Mouse (Mus musculus) layer of hippocampus, adult 18-20 months (tissue): ENCODE measurements around the gene Hmgn1. TPM values are rescaled to one million over a fixed set of nuclear protein-coding genes. Genes with fewer than 3 reads are reported as not detected.
"Not testable (repeated sequence)": the region's sequence is repeated elsewhere in the genome, so short reads cannot be mapped to it uniquely, and the experiment has no call there.

Experiments used
- DNase-seq, 2 experiments: peaks; one replicate each; pipeline ENCODE4 v3.0.0; 2022; ENCODE audit warnings: low spot score in 2 of 2
- long read RNA-seq: library from polyadenylated mRNA; stranded (forward); transcript quantifications from one replicate; pipeline ENCODE4 v2.0.0, GENCODE M21; 2021
- total RNA-seq, 2 experiments: library from RNA; stranded (reverse); gene quantifications; 2 replicates each; pipeline ENCODE4 v1.2.3; 2021

Gene Hmgn1
- total RNA-seq, result 10 to 100 TPM; 82.6 to 83.8 TPM
- long read RNA-seq, transcript Hmgn1-201 (6 exons, 2,174 nt), result major isoform, 26 of 34 reads
- long read RNA-seq, partial matches to known transcripts, result 1 of 34 reads
- long read RNA-seq, other reads (novel, unspliced or antisense), result 5 of 34 reads

DNA sequence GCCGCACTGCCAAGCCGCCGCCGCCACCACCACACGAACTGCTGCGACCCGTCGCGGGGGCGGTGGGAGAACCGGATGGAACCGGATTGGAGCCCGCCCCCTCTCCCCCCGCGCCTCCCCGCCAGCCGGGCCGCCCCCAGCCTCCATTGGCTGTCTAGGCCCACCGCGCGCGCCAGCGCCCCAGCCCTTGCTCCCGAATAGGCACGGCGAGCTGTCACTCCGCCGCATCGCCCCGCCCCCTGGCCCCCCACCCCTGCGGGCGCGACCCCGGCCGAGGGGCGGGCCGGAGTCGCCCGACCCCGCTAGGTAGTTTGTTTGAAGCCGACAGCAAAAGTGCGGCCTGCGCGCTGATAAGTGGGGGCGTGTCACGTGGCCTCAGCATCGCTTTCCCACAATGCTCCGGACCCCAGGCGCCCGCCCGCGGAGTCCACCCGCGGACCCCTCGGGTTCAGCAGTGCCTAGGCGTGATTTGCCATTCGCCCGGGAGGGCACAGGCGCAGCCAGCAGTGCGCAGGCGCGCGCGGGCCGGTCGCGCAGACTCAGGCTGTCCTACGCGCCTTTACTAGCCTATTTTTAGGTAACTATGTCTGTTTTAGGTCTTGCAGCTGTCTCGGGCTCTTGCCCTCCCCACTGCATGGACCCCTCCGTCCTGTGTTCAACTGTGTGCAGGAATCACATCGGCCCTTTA, at the start of gene Hmgn1:
TSS of gene Hmgn1 (minus strand) at position 73 of the 688 bp plus-strand sequence.
- DNase-seq, result peak; percentile 96 to 98

DNA sequence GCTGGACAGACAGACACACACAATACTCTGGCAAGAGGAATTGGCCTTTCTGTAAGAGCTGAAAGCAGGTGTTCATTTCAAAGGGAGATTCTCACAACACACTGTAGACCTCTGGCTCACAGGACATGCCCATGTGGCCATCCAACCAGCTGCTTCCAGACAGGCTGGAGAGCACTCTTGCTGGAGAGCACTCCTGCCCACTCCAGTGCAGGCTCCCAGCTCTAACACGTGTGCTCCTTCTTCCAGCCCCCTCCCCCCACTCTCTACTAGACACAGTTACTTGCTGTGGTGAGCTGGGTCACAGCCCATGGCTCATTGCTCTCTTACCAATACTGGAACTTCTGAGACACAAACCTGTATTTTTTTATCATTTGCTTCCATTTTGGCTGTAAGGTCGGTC, 47.9 kb upstream of the Hmgn1 start:
- DNase-seq, result no peak

DNA sequence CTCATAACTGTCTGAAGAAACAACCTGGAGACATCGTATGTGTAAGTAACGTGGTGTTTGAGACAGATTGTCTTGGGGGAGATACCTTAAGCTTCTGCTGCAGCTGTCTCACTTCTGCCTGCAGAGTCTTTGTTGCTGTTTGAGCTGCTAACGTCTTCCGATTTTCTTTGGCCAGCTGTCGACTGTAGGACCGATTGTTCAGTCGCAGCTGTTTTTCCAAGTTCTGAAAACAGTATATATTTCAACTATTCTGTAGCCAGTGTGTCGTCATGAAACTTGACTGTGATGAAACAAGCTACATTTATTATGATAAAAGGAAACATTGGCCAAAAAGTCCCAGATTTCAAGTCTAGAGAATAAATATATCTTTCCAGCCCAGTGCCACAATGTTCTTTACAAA, 46.1 kb upstream of the Hmgn1 start:
- DNase-seq, result no peak

DNA sequence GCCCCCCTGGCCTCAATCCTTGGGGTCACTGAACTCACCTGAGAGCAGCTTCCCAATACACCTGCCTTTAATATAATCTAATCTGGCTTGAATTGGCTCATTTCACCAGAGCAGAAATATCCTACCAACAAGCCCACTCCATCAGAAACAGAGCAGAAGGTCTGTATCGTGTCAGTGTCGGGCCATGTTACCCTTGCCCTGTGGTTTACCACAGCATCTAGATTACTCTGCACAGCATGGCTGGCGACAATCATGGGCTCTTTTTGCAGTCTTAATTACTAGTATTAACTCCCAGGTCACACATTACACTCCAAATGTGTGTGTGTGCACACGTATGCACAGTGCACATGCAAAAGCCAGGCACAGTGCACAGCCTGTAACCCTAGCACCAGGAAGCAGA, 41.3 kb upstream of the Hmgn1 start:
- no peak for DNase-seq

DNA sequence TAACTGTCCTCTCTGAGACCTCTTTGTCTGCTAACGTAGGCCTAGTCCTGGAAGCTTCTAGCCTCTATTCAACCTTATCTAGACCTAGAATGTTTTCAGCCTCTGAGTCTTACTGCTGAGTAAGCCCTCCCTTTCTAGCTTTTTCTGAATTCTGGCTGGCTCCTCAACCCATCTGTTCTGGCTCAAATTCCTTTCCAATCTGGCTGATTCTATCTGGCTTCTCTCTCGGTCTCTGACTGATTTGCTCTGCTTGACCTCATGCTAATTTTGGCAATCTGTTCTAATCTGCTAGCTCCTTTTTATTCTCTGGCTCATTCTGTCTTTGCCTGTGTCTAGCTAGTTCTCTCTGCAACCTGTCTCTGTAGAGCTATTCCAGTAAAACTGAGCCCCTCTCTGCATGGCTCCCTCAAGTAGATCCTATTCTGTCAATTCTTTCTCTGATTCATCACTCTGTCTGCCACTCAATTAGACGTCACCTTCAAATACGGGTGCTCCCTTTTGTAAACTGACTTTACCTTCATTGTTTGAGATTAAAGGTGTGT, 38.3 kb upstream of the Hmgn1 start:
- DNase-seq, result peak in 1 of 2 experiments; percentile 23

DNA sequence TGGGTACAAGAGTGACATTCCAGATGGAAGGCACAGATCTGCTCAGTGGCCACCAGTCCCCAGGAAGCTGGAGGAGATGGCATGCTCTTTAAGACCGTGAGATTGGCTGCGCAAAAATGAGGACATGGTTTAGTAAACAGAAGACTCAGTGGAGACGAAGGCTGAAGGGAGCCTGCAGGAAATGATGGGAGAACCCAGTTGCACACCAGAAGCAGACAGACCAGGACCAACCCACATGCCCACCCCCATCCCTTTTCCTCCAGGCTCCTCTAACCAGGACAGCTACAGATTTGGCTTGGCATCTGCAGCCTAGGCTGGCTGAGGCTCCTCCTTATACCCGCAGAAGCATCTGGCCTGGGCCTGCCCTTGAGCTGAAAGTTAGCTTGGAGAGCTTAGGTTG, 33.8 kb upstream of the Hmgn1 start:
- DNase-seq, result no peak

DNA sequence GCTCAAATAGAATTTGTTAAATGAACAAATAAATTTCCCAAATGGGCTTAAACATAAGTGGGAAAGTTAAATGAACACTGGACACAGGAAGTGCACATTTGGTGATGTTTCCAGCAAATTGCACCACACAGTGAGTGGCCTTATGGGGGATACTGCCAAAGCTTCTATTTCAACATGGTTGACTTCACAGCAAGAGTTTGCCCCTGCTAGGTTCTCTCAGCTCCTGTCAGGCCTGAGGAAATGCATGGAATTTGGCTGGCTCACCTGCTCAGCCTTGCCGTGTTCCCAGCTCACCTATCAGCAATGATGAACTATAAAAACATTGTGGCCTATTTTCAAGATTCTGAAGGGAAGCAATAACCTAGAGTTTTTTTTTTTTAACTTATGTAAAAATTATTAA, 33.4 kb upstream of the Hmgn1 start:
- DNase-seq, result no peak

DNA sequence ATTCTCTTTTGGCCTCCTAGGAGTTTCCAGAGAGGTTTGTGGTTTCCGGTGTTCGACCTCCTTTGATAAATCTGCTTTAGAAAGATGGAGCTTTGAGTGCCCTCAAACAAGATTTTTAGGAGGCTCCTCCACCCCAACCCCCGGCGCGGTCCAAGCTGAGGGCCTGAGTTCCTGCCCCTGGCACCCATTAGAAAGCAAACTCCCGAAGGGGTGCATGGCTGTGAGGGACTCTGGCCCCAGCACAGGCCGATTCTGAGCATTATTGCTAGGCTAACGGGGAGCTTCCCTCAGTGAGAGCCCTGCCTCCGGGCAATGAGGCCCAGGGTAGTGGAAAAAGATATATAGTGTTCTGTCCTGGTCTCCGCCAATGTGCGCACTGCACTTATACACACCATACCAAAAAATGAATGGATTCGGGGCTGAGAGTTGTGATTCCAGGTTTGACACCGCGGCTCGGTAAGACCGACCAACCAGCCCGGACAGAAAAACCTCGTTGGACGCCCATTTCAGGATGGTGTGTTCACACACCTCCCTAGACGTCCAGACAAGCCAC, 32.3 kb upstream of the Hmgn1 start:
- DNase-seq, result no peak

DNA sequence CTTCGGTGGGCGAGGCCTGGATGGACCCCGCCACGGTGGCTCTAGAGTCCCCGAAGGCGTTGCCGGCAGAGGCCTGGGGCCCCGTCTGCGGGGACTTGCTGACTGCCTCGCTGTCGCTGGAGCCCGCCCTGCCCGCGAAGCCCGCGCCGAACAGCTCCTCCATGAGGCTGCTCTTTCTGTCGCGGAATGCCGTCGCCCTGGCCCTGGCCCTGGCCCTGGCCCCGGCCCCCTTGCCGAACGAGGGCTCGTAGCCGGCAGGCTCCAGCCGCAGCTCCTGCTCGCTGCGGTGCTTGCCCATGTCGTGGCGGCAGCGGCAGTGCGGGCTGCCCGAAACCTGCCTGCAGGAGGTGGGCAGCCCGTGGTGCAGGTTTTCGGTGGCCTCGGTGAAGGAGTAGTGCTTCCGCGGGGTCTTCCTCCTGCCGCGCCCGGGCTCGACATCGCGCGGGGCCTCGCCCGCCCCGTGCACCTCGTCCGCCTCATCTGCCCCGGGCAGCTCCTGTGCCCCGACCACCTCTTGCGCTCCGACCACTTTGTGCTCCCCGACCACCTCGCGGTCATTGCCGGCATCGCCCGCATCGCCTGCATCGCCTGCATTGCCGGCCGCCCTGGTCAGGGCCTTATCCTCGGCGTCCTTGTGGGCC, 31.7 kb upstream of the Hmgn1 start:
- no peak for DNase-seq

DNA sequence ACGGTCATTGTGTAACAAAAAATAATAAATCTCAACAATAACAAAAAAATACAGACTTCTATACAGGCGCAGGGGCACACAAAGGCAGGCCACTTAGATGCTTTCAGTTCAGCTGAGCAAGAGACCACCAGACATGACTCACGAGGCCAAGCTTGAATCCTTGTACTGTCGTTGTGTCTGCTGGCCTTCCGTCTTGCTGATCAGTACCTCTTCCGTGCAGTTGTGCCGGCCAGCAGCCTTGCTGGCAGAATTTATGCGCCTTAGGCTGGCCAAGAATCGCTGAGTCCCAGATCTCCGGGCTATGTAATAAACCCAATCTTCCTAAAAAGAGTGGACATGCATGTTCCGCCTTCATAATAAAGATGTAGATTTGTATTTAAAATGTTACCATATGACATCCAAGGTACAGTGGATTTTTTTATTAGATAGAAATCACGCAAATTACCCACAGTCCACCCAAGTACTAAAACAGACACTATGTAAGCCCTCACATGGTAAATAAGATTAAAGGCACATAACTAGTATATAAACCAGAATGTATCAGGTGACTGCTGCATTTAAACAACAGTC, 31.1 kb upstream of the Hmgn1 start:
- DNase-seq, result no peak

DNA sequence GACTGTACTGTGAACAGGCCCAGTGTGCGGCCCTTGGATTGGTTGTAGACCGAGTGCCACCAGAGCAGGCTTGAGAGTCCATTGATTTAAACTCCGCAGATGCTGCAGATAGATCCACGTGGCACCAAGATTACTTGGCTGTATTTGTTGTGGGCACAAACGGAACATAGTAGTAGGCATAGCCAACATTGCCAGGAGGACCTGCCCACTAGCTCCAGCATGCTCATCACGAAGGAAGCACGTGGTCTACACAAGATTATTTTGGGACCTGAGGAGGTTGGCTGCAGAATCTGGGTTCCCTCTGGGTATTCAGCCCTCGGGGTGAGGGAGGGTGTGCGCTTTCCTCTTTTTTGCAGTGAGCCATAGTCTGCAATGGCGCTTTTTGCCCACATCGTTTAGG, 29.6 kb upstream of the Hmgn1 start:
- DNase-seq, result peak; percentile 57 to 78

DNA sequence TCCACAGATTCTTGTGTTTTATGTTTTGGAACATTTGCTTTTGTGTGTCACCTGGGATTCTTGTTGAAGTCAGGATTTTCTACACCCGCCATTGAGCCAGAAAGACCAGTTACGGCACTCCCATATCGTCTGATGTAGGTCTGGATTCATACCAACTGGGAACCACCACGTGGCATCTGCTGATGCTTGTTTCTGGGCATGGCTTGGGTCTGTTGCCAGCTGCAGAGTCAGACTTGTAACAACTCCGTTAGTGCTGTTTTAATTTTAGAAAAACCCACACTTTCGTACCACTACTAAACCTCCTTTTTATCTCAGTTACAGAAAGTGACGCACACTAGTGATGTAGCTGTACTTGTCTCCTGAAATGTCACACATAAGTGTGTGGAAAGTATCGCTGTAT, 28.5 kb upstream of the Hmgn1 start:
- DNase-seq, result peak; percentile 67 to 87

DNA sequence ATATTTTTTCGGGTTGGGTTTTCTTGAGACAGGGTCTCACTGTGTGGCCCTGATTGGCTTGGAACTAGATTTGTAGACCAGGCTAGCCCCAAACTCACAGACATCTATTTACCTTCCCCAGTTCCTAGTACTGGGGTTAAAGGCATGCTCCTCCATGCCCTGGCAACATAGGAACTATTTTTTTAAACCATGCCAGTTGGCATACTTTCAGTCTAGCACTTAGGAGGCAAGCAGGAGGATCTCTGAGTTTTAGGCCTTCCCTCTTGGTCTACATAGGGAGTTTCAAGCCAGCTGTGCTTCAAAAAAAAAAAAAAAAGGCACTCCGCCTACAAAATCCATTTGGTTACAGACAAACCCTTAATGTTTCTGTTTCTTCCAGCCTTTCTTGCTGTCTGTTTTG, 26.9 kb upstream of the Hmgn1 start:
- DNase-seq, result no peak

DNA sequence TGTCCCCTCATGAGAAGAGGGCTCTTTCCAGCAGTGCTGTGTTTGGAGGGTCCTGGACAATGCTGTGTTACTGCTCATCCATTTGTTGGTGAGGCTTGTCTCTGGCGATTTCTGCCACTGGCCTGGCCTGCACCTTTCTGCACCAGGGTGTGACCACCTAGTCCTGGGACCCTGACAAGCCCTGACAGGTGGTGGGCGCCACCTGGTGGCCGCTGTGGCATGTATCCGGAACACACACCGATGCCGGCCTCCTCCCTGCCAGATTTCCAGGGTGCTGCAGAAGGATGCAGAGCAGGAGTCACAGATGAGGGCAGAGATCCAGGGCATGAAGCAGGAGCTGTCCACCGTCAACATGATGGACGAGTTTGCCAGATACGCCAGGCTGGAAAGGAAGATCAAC, 24.0 kb upstream of the Hmgn1 start:
- peak in 1 of 2 experiments; percentile 64 for DNase-seq

DNA sequence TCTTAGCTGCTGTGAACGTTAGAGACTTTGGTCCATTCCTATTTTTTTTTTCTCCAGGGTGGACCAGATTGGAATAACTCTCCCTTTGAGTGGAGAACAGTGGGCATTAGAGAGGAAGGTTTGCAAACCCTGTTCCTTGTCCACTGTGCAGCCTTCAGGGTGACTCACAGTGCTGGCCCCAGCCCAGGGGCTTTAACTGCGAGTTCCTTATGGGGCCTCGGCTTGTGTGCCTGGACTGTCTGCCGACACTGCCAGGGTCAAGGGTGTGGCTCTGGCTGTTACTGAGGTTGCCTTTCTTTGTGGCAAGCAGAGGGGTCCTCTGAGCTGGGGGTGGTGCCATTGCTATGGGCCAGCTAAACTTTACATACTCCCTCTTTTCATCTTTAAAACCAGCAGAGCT, 23.5 kb upstream of the Hmgn1 start:
- DNase-seq, result no peak

DNA sequence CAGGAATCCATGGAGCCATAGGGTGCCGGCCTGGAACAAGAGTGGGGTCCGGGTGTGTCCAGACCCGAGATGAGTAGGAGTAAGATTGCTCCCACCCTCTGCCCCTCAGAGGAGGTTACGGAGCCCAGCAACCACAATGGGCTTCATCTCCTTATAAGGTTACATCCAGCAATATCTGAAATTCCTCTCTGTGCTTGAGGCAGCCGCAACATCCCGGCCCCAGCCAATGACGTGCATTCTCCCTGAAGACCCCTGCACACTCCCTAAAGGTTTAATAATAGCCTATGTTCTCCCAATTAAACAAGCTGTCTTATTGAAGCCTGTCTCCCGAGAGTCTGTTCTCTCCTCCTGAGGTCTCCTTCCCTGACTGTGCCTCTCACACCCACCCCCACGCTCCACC, 21.8 kb upstream of the Hmgn1 start:
- DNase-seq, result no peak

DNA sequence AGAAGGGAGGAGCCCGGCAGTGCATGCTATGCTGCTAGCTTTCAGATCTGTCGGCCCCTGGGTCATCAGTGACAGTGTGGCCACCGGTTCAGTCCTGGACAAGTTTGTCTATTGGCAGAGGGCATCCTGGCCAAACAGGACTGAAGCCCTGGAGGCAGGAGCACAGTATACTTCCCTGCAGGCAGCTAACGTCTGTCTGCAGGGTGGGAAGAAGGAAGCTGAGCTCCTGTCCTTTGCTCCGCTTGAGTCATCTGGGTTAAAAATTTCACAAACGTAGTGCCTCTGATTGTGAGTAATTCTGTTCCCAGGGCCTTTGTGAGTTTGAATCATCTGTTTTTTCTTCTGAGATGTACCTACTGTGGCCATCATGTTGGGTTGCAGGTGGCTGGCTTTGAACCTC, 21.3 kb upstream of the Hmgn1 start:
- no peak for DNase-seq

DNA sequence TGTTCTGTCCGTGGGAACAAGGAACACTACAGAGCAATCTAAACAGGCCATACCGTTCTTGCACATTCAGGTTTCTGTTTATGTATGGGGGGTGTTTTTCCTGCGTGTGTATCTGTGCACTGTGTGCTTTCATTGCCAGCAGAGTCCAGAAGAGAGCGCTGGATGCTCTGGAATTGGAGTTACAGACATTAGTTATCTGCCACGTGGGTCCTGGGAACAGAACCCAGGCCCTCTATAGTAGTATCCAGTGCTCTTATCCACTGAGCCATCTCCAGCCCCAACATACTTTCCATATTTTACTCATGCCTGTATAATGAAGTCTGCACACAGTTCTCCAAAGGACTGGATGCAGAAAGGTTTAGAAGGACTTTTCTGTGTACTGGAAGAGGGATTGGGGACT, 18.3 kb upstream of the Hmgn1 start:
- no peak for DNase-seq

DNA sequence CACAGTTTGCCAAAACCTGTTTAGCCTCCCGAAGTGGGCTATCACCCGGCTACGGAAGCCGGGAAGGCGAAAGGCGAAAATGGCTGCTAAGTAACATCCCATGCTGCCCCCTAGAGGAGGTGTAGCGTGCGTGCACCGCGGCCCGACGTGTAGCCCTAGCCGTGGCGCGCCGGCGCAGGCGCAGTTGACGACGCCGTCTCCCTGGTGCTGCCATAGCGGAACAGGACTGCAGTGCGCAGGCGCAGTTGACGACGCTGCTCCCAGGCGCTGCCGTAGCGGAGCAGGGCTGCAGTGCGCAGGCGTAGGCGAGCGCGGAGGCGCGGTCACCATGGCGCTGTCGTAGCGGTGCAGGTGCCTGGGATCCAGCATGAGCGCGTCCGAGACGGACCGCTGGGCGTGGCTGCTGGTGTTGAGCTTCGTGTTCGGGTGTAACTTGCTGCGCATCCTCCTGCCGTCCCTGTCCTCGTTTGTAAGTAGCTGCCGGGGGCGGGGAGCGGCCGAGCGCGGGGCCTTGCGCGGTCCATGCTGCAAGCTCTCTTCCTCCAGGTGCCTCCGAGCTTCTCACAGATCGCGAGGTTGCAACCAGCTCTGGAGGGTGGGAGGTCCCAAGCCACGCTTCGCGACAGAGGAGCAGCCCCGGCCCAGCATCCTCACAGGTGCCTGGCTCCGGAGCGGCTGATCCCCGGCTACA, 17.7 kb upstream of the Hmgn1 start, which contains the start of gene Wrb:
TSS of gene Wrb (plus strand) at position 298 of the 691 bp plus-strand sequence.
- DNase-seq, result peak; percentile 100

DNA sequence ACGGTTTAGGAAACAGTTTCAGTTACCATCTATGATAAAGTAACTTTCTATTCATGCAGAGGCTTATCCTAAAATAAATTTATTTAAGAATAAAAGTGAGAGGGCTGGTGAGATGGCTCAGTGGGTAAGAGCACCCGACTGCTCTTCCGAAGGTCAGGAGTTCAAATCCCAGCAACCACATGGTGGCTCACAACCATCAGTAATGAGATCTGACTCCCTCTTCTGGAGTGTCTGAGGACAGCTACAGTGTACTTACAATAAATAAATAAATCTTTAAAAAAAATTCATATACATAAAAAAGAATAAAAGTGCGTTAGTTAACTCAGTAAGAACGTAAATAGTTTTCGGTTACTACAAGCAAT, 17.2 kb upstream of the Hmgn1 start:
- DNase-seq, result not testable (repeated sequence)

DNA sequence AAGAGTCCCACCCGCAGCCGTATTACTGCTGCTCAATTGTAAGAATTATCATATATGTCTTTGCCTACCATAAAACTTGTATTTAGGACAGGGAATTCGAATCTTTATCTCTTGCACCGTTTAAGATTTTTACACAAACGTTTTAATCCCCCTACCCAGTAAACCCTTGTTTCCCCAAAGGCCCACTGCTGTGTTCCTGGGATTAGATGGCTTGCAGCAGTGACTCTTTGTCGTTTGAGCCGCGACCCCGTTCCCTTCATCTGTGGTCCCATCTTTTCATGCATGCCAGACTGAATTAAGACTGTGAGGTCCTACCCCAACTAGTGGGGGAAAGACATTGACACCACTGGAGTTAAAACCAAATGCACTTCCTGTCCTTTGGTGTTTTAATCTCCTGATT, 937 bp upstream of the Hmgn1 start:
- no peak for DNase-seq
